ENCODE assay signal across 25 mouse cellular contexts in the genomic region with DNA sequence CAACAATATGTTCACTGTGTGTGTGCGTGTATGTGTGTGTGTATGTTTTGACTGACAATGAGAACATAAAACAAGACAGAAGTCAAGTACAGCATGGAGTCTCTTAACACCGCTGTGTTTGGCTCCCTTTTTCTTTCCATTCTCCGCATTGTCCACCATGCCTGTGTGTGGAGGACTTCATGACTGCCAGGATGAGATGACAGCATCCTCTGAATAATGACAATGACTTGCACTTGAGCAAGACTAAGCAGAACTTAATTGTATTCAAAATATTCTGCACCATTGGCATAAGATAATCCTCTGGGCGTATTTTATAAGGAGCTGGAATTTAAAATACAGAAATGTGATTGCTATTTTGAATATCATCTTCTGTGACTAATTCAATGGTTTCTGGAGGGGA.
DNase-seq lines count a peak whose midpoint lies in the region; ATAC-seq and TF ChIP-seq lines count a peak whose summit lies in the region.
"Had no signal": no experiment of that assay in that cellular context is flagged by ENCODE, and none has a peak within 500 bp of the region (broad histone marks: within the 10 kb centered on the region; RNA-seq: fewer than 3 reads in every experiment).

No protein-coding gene starts in this region.

- H3K4me3 ChIP-seq in heart, adult 2 months, result no peak overlapping the region
- H3K4me3 ChIP-seq in midbrain, embryonic 12.5 days, result no peak overlapping the region
- H3K4me3 ChIP-seq in midbrain, embryonic 10.5 days, result no peak overlapping the region
- no peak overlapping the region for H3K4me3 ChIP-seq in midbrain, embryonic 15.5 days
- H3K4me3 ChIP-seq: embryonic facial prominence, embryonic 10.5 days; embryonic facial prominence, embryonic 15.5 days; gastrocnemius, adult 2 months; heart, embryonic 13.5 days; liver, embryonic 12.5 days; stomach, embryonic 15.5 days had no signal

- no peaks in the 10 kb centered on the region for H3K9me3 ChIP-seq in midbrain, embryonic 12.5 days
- H3K9me3 ChIP-seq in midbrain, embryonic 10.5 days (replicated peaks), result no peaks in the 10 kb centered on the region
- no peaks in the 10 kb centered on the region for H3K9me3 ChIP-seq in midbrain, embryonic 15.5 days
- H3K9me3 ChIP-seq: embryonic facial prominence, embryonic 10.5 days; embryonic facial prominence, embryonic 15.5 days; heart, embryonic 13.5 days; liver, embryonic 12.5 days; stomach, embryonic 15.5 days had no signal

- no peaks in the 10 kb centered on the region for H3K36me3 ChIP-seq in heart, adult 2 months (ENCODE audit: control insufficient read depth, insufficient read depth, low read length)
- H3K36me3 ChIP-seq in midbrain, embryonic 12.5 days, result no peaks in the 10 kb centered on the region
- H3K36me3 ChIP-seq in midbrain, embryonic 10.5 days, result no peaks in the 10 kb centered on the region
- no peaks in the 10 kb centered on the region for H3K36me3 ChIP-seq in midbrain, embryonic 15.5 days (replicated peaks)
- H3K36me3 ChIP-seq: embryonic facial prominence, embryonic 10.5 days; embryonic facial prominence, embryonic 15.5 days; heart, embryonic 13.5 days; liver, embryonic 12.5 days; stomach, embryonic 15.5 days had no signal

- DNase-seq in heart, adult 11 months, result peak; percentile 12
- no peak for DNase-seq in heart, adult 2 months
- no peak for DNase-seq in midbrain, embryonic 10.5 days (ENCODE audit: low spot score)
- DNase-seq in gastrocnemius, adult 18-20 months (ENCODE audit: low spot score), result no peak
- DNase-seq: adrenal gland, adult 2 months; adrenal gland, postnatal 36 days; cerebellum, adult 2 months; gastrocnemius, adult 2 months; gastrocnemius, postnatal 36 days; heart, postnatal 10 days; kidney, adult 9 months; kidney, postnatal 14 days; left cerebral cortex, postnatal 4 days; liver, postnatal 0 days; lung, postnatal 36 days had no signal

- H3K27ac ChIP-seq in heart, adult 2 months, result no peak overlapping the region
- no peak overlapping the region; the same call in 1 of the 2 replicates for H3K27ac ChIP-seq in midbrain, embryonic 12.5 days (replicated peaks)
- H3K27ac ChIP-seq in midbrain, embryonic 10.5 days (replicated peaks), result no peak overlapping the region
- H3K27ac ChIP-seq in midbrain, embryonic 15.5 days, result peak overlapping the region; percentile 74
- H3K27ac ChIP-seq: embryonic facial prominence, embryonic 10.5 days; embryonic facial prominence, embryonic 15.5 days; gastrocnemius, adult 2 months; heart, embryonic 13.5 days; liver, embryonic 12.5 days; stomach, embryonic 15.5 days had no signal

- no peak for TF ChIP-seq CTCF in heart, adult 2 months (IDR thresholded peaks at IDR 0.05)

- intact Hi-C loops in heart, adult 2 months (cut with DNase I), result no loop called here

- no peaks in the 10 kb centered on the region for H3K27me3 ChIP-seq in heart, adult 2 months (ENCODE audit: control insufficient read depth, insufficient read depth, low read length)
- H3K27me3 ChIP-seq in midbrain, embryonic 12.5 days, result no peaks in the 10 kb centered on the region
- no peaks in the 10 kb centered on the region for H3K27me3 ChIP-seq in midbrain, embryonic 10.5 days (ENCODE audit: low read depth, poor library complexity, severe bottlenecking)
- no peaks in the 10 kb centered on the region for H3K27me3 ChIP-seq in midbrain, embryonic 15.5 days (replicated peaks)
- H3K27me3 ChIP-seq: CH12.LX; embryonic facial prominence, embryonic 15.5 days; heart, embryonic 13.5 days; liver, embryonic 12.5 days; stomach, embryonic 15.5 days had no signal

- no peak overlapping the region for H3K9ac ChIP-seq in heart, adult 2 months (ENCODE audit: low read depth, low read length)
- H3K9ac ChIP-seq in midbrain, embryonic 12.5 days (replicated peaks), result no peak overlapping the region
- H3K9ac ChIP-seq in midbrain, embryonic 15.5 days, result no peak overlapping the region
- H3K9ac ChIP-seq: embryonic facial prominence, embryonic 15.5 days; heart, embryonic 13.5 days; liver, embryonic 12.5 days; liver, postnatal 0 days; stomach, embryonic 15.5 days had no signal

- no peak for TF ChIP-seq POLR2A in heart, adult 2 months (IDR thresholded peaks at IDR 0.05; ENCODE audit: insufficient read depth, low read depth, low read length)

- no peak for TF ChIP-seq EP300 in heart, adult 2 months (IDR thresholded peaks at IDR 0.05; ENCODE audit: insufficient read depth, low read depth, low read length)

- 78% methylated on average over 4 of the region's 4 CpGs for WGBS in heart, adult 2 months
- 69% methylated on average over 4 of the region's 4 CpGs for WGBS in midbrain, embryonic 12.5 days
- 92% methylated on average over 4 of the region's 4 CpGs for WGBS in midbrain, embryonic 10.5 days
- 54% methylated on average over 4 of the region's 4 CpGs for WGBS in midbrain, embryonic 15.5 days

- no peak overlapping the region for H3K4me2 ChIP-seq in midbrain, embryonic 12.5 days (replicated peaks)
- no peak overlapping the region for H3K4me2 ChIP-seq in midbrain, embryonic 15.5 days
- H3K4me2 ChIP-seq: embryonic facial prominence, embryonic 15.5 days; heart, embryonic 13.5 days; liver, embryonic 12.5 days; stomach, embryonic 15.5 days had no signal

- ATAC-seq in midbrain, embryonic 12.5 days (ENCODE audit: low FRiP score, low read depth), result peak; percentile 38; the same call in 1 of the 2 replicates
- peak; percentile 38; the same call in 1 of the 2 replicates for ATAC-seq in midbrain, embryonic 15.5 days (replicated peaks)
- ATAC-seq: activated CD4-positive, CD25-positive, alpha-beta regulatory T cell, adult 4 months; intestine, embryonic 16.5 days; liver, embryonic 12.5 days; liver, postnatal 0 days had no signal

- H3K4me1 ChIP-seq in heart, adult 2 months (ENCODE audit: control insufficient read depth, insufficient read depth, low read length), result no peaks in the 10 kb centered on the region
- 0 out of 2 replicates have a peak, but pooled peaks cover 3% of the 10 kb centered on the region for H3K4me1 ChIP-seq in midbrain, embryonic 12.5 days
- H3K4me1 ChIP-seq in midbrain, embryonic 10.5 days, result 0 out of 2 replicates have a peak, but pooled peaks cover 2% of the 10 kb centered on the region
- peaks cover 8% of the 10 kb centered on the region for H3K4me1 ChIP-seq in midbrain, embryonic 15.5 days
- H3K4me1 ChIP-seq: embryonic facial prominence, embryonic 10.5 days; embryonic facial prominence, embryonic 15.5 days; heart, embryonic 13.5 days; liver, embryonic 12.5 days; stomach, embryonic 15.5 days had no signal

- H3K79me2 ChIP-seq in heart, adult 2 months (replicated peaks; ENCODE audit: control insufficient read depth, insufficient read depth, low read length), result no peaks in the 10 kb centered on the region
